Mouse (Mus musculus): Measurements from ENCODE around the gene Akap2. TPM values are rescaled to one million over a fixed set of nuclear protein-coding genes. Genes with fewer than 3 reads are reported as not detected.

Gene Akap2
- 11.8 and 17.9 TPM in 2 replicates for polyA plus RNA-seq (2012; ENCODE audit: low replicate concordance)

DNA sequence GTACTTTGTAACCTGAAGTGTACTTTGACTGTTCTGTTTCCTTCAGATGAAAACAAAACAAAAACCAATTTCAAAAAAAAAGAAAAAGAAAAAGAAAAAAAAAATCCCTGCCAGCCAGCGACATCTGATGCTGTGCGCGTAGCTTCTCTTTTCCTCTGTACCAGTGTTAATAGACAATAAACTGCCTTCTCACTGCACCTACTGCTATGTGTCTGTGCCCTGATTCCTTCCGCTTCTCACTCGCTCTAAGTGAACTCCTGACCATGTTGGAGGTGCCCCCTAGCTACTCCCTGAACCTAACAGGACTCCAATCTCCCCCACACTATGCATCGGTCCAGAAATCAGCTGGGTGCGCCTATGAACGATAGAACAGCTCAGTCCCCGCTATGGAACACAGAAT lies at the start of gene Akap2:
Gene Akap2, plus strand, starts transcription at position 304 of the 400 bp plus-strand sequence.

DNA sequence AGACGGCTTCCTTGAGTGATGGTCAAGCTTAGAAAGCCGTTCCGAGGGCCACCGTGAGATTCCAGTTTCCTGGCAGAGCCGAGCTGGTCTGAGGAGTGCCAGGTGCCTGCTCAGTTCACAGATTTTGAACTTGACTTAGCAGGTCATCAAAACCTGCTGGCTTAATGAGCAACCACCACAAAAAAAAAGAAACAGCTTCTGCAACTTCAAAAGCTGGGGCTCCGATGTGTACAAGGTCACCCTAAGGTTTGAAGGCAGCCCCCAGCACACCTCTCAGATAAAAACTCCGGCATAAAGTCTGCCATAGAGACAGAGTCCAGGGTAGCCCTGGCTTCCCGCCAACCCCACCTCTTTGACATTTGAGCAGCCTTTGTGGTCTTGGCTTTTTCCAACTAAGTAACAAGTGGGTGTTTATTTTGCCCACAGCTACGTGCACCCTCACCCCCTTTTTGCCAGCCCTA lies 198.8 kb downstream of the Akap2 start, which contains the start of gene D630039A03Rik:
Gene D630039A03Rik, minus strand, starts transcription at position 97 of the 461 bp plus-strand sequence.

Other genes starting within 250 kb of the Akap2 start
- gene Pakap, start 149.5 kb upstream of the Akap2 start, polyA plus RNA-seq (2012; ENCODE audit: low replicate concordance): not detected in 2 replicates
- gene D630039A03Rik, start 198.6 kb downstream of the Akap2 start, polyA plus RNA-seq (2012; ENCODE audit: low replicate concordance): 0.05 and 0.09 TPM in 2 replicates
- 6.1 and 31.1 TPM in 2 replicates for gene Txn1, start 238.8 kb downstream of the Akap2 start, polyA plus RNA-seq (2012; ENCODE audit: low replicate concordance)